Mouse (Mus musculus): Measurements from ENCODE around the gene Cel. TPM values are rescaled to one million over a fixed set of nuclear protein-coding genes. Genes with fewer than 3 reads are reported as not detected.
"Not testable (repeated sequence)": the region's sequence is repeated elsewhere in the genome, so short reads cannot be mapped to it uniquely, and the experiment has no call there.

Cel gene
- total RNA-seq, 2 experiments from 2014 or later = not detected

DNA sequence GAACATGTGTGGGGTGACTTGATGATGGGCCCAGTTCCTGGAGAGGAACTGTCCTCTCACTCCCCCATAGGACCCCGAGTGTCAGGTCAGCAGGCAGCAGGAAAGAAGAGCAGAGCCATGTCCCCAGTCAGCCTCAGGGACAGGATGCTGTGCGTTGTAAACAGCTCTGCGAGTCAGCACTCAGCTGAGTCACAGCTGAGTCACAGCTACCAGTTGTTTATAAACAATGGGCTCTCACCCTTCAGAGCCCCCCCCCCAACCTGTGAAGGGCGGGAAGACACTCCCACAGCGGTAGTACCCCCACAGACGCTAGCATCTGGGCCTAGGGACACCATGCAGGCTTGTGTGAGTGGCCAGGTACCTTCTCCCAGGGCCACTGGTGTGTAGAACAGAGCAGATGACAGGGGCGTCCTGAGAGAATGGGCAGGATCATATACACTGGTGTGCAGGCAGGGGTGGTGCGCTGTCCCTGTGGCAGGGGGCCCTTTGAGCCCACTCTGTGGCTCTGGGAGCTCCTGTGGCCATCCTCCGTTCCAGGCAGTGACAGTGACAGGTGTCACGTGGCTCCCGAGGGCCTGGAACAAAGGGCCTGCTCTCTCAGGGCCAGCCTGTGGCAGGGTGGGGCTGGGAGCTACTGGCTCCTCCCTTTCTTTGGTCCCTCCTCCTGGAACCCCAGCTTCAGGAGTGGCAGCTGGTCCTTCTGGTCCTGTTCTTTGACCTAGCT, 37.8 kb downstream of the Cel start:
- intact Hi-C loops (cut with DNase I) = no loop called here
- peak in 1 of 2 experiments; percentile 59 for DNase-seq (ENCODE audit: low spot score in 2 of 2)

GRCm38 (mm10) chr2:28524406-28524805, 38.8 kb downstream of the Cel start:
- DNase-seq (ENCODE audit: low spot score in 2 of 2) = no peak

GRCm38 (mm10) chr2:28523643-28524117, 39.5 kb downstream of the Cel start:
- intact Hi-C loops (cut with DNase I) = loop anchor here (1.0 kb wide), 1 partner anchor 10 kb away; no protein-coding TSS in a partner anchor
- DNase-seq (ENCODE audit: low spot score in 2 of 2) = peak; percentile 82 to 96

More at GRCm38 (mm10) chr2:28524406-28524805, 38.8 kb downstream of the Cel start:
- intact Hi-C loops (cut with DNase I) = no loop called here

DNA sequence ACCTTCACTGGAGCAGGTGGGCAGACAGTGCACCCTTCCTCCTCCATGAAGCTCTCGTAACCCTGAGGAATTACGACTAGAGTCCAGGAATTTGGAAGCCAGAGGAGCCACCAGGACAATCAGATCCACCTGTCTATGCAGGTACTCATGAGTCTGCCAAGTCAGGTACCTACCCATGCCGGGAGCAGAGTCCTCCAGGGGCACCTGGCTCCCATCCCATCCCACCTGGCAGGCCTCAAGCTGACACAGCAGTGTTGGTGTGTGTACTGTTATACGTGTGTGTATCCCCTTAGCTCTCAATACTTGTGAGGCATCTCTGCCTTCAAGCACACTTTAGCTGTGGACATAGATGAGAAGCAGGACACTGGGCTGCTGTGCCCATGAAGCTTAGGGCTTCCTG, 41.0 kb downstream of the Cel start:
- no peak for DNase-seq (ENCODE audit: low spot score in 2 of 2)

GRCm38 (mm10) chr2:28521571-28522151, 41.5 kb downstream of the Cel start:
- DNase-seq (ENCODE audit: low spot score in 2 of 2) = peak; percentile 66 to 80
- intact Hi-C loops (cut with DNase I) = no loop called here

More for the DNA sequence above, 41.0 kb downstream of the Cel start:
- intact Hi-C loops (cut with DNase I) = no loop called here

GRCm38 (mm10) chr2:28520581-28520980, 42.6 kb downstream of the Cel start:
- intact Hi-C loops (cut with DNase I) = no loop called here

GRCm38 (mm10) chr2:28518231-28518630, 45.0 kb downstream of the Cel start:
- intact Hi-C loops (cut with DNase I) = no loop called here
- peak; percentile 78 to 94 for DNase-seq (ENCODE audit: low spot score in 2 of 2)

More at GRCm38 (mm10) chr2:28520581-28520980, 42.6 kb downstream of the Cel start:
- no peak for DNase-seq (ENCODE audit: low spot score in 2 of 2)

DNA sequence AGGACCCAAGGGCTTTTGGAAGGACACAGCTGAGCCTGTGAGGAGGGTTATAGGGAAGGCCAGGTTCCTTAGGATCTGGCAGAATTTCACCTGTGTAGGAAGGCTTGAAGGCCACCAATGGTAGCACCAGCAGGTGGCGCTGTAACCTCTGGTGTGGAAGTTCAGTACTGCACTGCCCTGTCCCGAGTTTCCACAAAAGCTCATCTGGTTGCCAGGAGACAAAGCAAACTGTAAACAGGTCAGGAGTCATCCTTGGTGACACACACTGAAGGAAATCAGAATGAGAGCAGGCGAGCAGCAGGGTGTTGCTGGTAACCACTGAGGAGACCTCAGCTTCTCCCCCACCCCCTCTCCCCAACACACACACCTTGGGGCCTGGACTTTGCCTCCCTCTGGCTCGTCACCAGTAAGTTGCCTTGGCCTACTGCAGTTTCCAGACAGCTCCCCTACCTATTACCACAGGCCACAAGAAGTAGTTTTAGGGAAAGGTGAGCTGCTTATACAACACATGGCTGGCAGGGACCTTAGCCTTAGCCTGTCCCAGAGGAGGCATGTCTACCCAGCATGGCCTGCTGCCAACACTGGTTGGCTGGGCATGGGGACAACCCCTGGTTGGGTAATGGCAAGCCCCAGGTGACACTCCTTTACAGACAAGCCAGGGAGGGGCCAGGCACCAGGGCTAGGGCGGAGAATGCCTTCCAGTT, 45.8 kb downstream of the Cel start:
- peak; percentile 59 to 72 for DNase-seq (ENCODE audit: low spot score in 2 of 2)
- intact Hi-C loops (cut with DNase I) = no loop called here

- peak; percentile 82 to 86 for DNase-seq (ENCODE audit: low spot score in 2 of 2)
- intact Hi-C loops (cut with DNase I) = loop anchor here (1.0 to 2.0 kb wide), 2 partner anchors 33 to 68 kb away; partner anchors contain the start of gene Gtf3c5
Observed at GRCm38 (mm10) chr2:28514489-28514888, 48.7 kb downstream of the Cel start.

DNA sequence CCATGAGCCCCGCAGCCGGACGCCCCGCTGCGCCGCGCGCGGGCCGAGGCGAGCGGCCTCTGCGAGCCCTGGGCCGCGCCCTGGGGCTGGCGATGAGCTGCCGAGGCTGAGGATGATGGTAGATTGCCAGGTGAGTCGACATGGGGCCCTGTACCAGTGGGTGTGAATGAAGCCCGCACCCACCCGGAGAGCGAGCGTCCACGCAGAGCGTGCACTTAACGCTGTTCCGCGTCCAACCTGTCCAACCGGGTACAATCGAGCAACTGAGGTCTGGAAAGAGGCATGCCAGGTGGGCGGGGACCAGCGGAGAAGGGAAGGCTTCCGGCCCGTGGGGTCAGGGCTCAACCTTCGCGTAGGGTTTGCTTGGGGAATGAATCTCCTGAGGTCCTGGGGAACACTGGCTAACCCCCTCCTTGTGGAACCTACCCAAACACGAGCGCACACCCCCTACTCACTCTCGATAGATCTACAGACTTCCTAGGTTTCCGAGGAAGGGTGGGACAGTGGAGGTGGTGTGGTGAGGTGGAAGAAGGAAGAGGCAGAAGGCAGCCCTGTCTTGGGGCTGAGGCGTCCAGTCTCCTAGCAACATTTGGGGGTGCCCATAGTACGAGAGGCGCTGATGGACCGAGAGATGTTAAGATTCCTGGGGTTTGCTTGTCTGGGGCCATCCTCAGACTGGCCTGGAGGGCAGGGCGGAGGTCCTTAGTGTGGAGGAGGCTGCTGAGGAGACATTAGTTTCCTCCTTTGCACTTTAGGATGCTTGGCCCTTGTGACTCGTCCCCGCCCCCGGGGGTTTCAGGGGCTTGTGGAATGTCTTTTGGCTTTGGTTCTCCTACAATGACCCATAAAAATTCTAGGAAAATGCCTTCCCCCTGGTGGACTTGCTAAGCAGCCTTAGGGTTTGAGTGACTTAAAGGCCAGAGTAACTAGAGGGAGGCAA, 49.5 kb downstream of the Cel start:
- intact Hi-C loops (cut with DNase I) = loop anchor here (1.0 to 2.0 kb wide), 2 partner anchors 34 to 69 kb away; partner anchors contain the start of gene Gtf3c5
- DNase-seq (ENCODE audit: low spot score in 2 of 2) = peak in 1 of 2 experiments; percentile 45

GRCm38 (mm10) chr2:28512798-28513401, 50.3 kb downstream of the Cel start, which contains the start of gene Ralgds:
Gene Ralgds (plus strand): TSS chr2:28513125.
- DNase-seq (ENCODE audit: low spot score in 2 of 2) = peak in 1 of 2 experiments; percentile 54

DNA sequence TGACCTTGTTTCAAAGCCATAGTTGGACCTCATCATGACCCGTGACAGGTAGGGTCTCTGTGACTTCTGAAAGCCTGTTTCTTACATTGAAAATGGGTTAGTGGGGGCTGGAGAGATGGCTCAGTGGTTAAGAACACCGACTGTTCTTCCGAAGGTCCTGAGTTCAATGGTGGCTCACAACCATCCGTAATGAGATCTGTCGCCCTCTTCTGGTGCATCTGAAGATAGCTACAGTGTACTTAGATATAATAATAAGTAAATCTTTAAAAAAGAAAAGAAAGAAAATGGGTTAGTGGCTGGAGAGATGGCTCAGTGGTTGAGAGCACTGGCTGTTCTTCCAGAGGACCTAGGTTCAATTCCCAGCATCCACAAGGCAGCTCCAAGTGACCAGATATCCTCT, 51.6 kb downstream of the Cel start:
- DNase-seq (ENCODE audit: low spot score in 2 of 2); intact Hi-C loops (cut with DNase I): not testable (repeated sequence)

More at GRCm38 (mm10) chr2:28512798-28513401, 50.3 kb downstream of the Cel start, which contains the start of gene Ralgds:
- intact Hi-C loops (cut with DNase I) = no loop called here

DNA sequence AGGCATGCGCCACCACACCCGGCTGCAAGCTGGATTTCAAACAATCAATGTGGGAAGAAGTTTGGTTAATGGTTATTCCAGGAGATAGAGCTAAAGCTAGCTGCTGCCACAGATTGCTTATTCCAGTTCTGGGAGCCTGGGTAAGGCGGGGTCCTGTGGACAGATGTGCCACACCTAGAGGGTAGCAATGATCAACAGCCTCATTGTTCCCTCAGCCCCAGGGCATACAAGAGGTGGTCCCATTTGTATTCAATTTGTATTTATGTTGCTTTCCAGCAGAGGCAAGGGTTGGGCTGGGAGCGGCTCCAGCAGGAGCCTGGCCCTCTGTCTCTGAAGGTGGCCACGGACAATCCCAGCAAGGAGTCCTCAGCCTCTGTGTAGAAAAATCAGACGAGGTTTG, 56.9 kb downstream of the Cel start:
- intact Hi-C loops (cut with DNase I) = no loop called here
- no peak for DNase-seq (ENCODE audit: low spot score in 2 of 2)

DNA sequence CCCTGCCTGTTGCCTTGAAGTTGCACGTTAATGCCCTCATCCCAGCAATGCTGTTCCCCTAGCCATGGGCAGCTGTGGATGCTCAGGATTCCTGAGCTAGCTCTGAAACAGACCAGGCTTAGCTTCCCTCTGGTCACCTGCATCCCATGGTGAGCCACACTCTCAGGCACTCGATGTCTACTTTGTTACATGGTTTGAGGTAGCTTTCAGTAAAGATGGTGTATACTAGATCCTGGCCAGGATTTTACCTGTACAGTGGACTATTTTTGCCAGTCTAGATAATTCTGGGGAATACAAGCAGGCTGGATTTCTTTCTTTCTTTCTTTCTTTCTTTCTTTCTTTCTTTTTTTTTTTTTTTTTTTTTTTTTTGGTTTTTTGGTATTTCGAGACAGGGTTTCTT, 57.4 kb downstream of the Cel start, which contains the start of gene Gm10134:
TSS of gene Gm10134 (plus strand) at position 301 of the 400 bp plus-strand sequence.
- intact Hi-C loops (cut with DNase I) = no loop called here
- DNase-seq (ENCODE audit: low spot score in 2 of 2) = no peak

Small RNA genes within 50 kb of the gene (microRNA-seq; reads per million reads assigned to microRNA genes)
- 0 reads per million in 2 experiments for gene Gm22824

Other genes starting within 250 kb of the Cel start
- gene Ppp1r26, start 116.6 kb downstream of the Cel start, total RNA-seq (2021) = 10 to 100 TPM; 23.5 to 29.0 TPM
- 1 to 10 TPM; 3.2 to 5.4 TPM for gene 1700007K13Rik, start 97.1 kb downstream of the Cel start, total RNA-seq (2021)
- 10 to 100 TPM; 39.1 to 41.1 TPM for gene Mrps2, start 95.3 kb downstream of the Cel start, total RNA-seq (2021)
- gene Gbgt1, start 66.5 kb downstream of the Cel start, total RNA-seq (2021) = 1 to 10 TPM; 2.5 to 2.7 TPM
- 1 to 10 TPM; 1.1 to 1.2 TPM for gene Gm10134, start 57.3 kb downstream of the Cel start, total RNA-seq (2021)
- gene Ralgds, start 50.3 kb downstream of the Cel start, total RNA-seq (2021) = 10 to 100 TPM; 86.4 to 92.7 TPM
- 10 to 100 TPM; 16.5 to 17.8 TPM for gene Gtf3c5, start 20.3 kb upstream of the Cel start, total RNA-seq (2021)
- not detected for gene Gfi1b, start 58.6 kb upstream of the Cel start, total RNA-seq (2021)
- 10 to 100 TPM; 49.3 to 56.4 TPM for gene Tsc1, start 77.8 kb upstream of the Cel start, total RNA-seq (2021)
- not detected for gene Spaca9, start 136.3 kb upstream of the Cel start, total RNA-seq (2021)
- gene Ak8, start 136.8 kb upstream of the Cel start, total RNA-seq (2021) = 1 to 10 TPM in 1 of 2 experiments, under 1 TPM in 1; 0.89 to 1.7 TPM